Mouse (Mus musculus) G1E (cell line): ENCODE data around the gene Dchs2. TPM values are rescaled to one million over a fixed set of nuclear protein-coding genes. Genes with fewer than 3 reads are reported as not detected.

Experiments
- ATAC-seq: 2 replicates; pipeline ENCODE4 v1.8.0; 2016; ENCODE audit warnings: mild to moderate bottlenecking; ENCODE audit not compliant: insufficient number of reproducible peaks, poor library complexity, low FRiP score, severe bottlenecking; ENCODE audit errors: extremely low read depth
- DNase-seq: peaks from one replicate; pipeline ENCODE4 v3.0.0; 2012; ENCODE audit warnings: low spot score
- H3K27me3 ChIP-seq: 2 replicates; pipeline ENCODE4 v1.6.1; 2012; ENCODE audit warnings: mild to moderate bottlenecking, low read length, inconsistent platforms; ENCODE audit not compliant: insufficient read depth
- H3K36me3 ChIP-seq: replicated peaks from 2 replicates; pipeline ENCODE3; 2012; ENCODE audit warnings: mild to moderate bottlenecking, inconsistent platforms
- H3K4me1 ChIP-seq: 2 replicates; pipeline ENCODE4 v1.6.1; 2012; ENCODE audit warnings: low read depth, low read length, inconsistent platforms, mixed read lengths; ENCODE audit not compliant: insufficient read depth
- H3K4me3 ChIP-seq: 2 replicates; pipeline ENCODE4 v1.5.1; 2012; ENCODE audit warnings: low read depth, mild to moderate bottlenecking, inconsistent platforms, low read length, moderate library complexity, mixed read lengths
- H3K9me3 ChIP-seq: replicated peaks from 2 replicates; pipeline ENCODE4 v1.6.1; 2012; ENCODE audit warnings: inconsistent platforms
- CTCF ChIP-seq: IDR thresholded peaks from 2 replicates; pipeline ENCODE4 v1.5.1; 2012; ENCODE audit warnings: low read depth, low read length, inconsistent platforms, mixed read lengths
- GATA1 ChIP-seq: IDR thresholded peaks from 2 replicates; pipeline ENCODE4 v1.6.1; 2012; ENCODE audit warnings: borderline replicate concordance, low read length, inconsistent platforms, mixed read lengths
- GATA2 ChIP-seq: IDR thresholded peaks from 2 replicates; pipeline ENCODE4 v1.6.1; 2012; ENCODE audit warnings: low read depth, low read length, inconsistent platforms, borderline replicate concordance
- POLR2AphosphoS5 ChIP-seq: IDR thresholded peaks from 2 replicates; pipeline ENCODE4 v1.6.1; 2012; ENCODE audit warnings: low read depth, low read length, inconsistent platforms; ENCODE audit not compliant: insufficient replicate concordance
- TAL1 ChIP-seq: conservative IDR thresholded peaks from 2 replicates; pipeline ENCODE4 v1.6.1; 2012; ENCODE audit warnings: low read depth, low read length, inconsistent platforms, mixed read lengths
- polyA plus RNA-seq: library from polyadenylated mRNA; stranded (reverse); fragments of >175 nt; gene quantifications from 2 replicates; pipeline ENCODE4 v1.2.3, GENCODE M21; 2012
- total RNA-seq, 2 experiments: library from RNA; stranded (forward) in 1 of 2; stranded (reverse) in 1 of 2; fragments of 200-1000 nt in 1 of 2; fragments of >200 nt in 1 of 2; fragmentation: Nextera tagmentation in 1 of 2; gene quantifications; 2 replicates each; pipeline ENCODE4 v1.2.3; 2014 to 2017

The Dchs2 gene
- total and polyA plus RNA-seq, 3 experiments, result 0.05 TPM; not detected in 2

DNA sequence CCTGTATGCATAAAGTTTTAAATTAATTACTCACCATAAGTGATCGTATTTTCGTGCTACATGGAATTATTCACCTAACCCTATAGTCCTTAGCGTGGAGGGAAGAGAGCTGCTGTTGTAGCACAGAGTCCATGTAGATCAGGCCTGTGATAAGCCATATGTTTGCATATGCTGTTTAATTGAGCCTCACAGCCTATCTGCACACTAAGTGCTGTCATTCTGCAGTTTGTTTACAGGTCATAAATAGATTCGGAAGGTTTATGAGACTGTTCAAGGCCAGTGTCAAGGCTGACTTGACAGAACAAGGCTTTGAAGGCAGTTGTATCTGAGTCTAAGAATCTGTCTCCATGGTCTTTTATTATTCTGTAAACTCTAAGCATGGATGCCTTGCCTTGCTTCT lies 138.3 kb downstream of the Dchs2 start:
- no peak for ATAC-seq
- Histone ChIP-seq H3K36me3 (no peaks in the 10 kb centered on the region), H3K9me3 (no peaks in the 10 kb centered on the region), H3K4me3 (no peak overlapping the region), H3K4me1 (no peaks in the 10 kb centered on the region), H3K27me3 (no peaks in the 10 kb centered on the region)
- TF ChIP-seq TAL1 (no peak), GATA1 (no peak), GATA2 (no peak), CTCF (no peak), POLR2AphosphoS5 (no peak)
- no peak for DNase-seq

DNA sequence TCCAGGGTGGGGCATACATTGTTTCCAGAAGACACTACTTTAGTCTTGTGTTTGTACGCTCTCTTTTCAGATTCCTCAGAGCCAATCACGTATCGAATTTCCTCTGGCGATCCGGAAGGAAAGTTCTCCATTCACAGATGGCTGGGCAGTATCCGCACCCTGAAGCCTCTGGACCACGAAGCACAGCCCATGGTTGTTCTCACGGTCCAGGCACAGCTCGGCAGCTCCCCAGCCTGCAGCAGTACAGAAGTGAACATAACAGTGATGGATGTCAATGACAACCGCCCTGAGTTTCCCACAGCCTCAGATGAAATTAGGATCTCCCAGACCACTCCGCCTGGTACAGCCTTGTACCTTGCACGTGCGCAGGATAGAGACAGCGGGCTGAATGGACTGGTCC lies 142.5 kb downstream of the Dchs2 start:
- Histone ChIP-seq H3K9me3 (no peaks in the 10 kb centered on the region), H3K4me1 (no peaks in the 10 kb centered on the region), H3K4me3 (no peak overlapping the region), H3K36me3 (no peaks in the 10 kb centered on the region), H3K27me3 (no peaks in the 10 kb centered on the region)
- TF ChIP-seq CTCF (no peak), POLR2AphosphoS5 (no peak), TAL1 (no peak), GATA1 (no peak), GATA2 (no peak)
- DNase-seq, result no peak
- ATAC-seq, result no peak

DNA sequence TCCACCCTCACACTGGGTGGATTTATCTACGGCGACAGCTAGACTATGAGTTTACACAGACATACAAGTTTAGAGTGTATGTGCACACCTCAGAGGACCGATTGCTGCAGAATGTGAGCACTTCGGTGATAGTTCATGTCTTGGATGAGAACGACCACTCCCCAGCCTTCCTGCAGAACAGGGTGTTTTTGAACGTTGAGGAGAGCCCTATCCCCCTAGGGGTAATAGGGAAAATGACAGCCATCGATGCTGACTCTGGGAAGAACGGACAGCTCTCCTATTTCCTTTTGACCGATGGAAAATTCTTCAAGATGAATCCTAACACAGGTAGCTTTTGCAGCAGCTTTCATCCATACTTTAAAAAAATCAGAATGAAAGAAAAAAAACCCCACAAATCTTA lies 143.2 kb downstream of the Dchs2 start:
- no peaks in the 10 kb centered on the region for H3K4me1 ChIP-seq
- DNase-seq (no peak), ATAC-seq (no peak)
- TF ChIP-seq POLR2AphosphoS5 (no peak), GATA1 (no peak), GATA2 (no peak)
- H3K9me3 ChIP-seq, result no peaks in the 10 kb centered on the region
- no peaks in the 10 kb centered on the region for H3K36me3 ChIP-seq
- no peaks in the 10 kb centered on the region for H3K27me3 ChIP-seq
- no peak overlapping the region for H3K4me3 ChIP-seq

- Histone ChIP-seq H3K4me3 (no peak overlapping the region), H3K27me3 (no peaks in the 10 kb centered on the region), H3K4me1 (no peaks in the 10 kb centered on the region), H3K9me3 (no peaks in the 10 kb centered on the region), H3K36me3 (no peaks in the 10 kb centered on the region)
- no peak for TF ChIP-seq POLR2AphosphoS5
- TF ChIP-seq GATA2, result no peak
- TF ChIP-seq CTCF, result peak; percentile 20; the same call in 1 of the 2 replicates
- DNase-seq (no peak), ATAC-seq (no peak)
Measured at GRCm38 (mm10) chr3:83273555-83274244, 146.0 kb downstream of the Dchs2 start.

DNA sequence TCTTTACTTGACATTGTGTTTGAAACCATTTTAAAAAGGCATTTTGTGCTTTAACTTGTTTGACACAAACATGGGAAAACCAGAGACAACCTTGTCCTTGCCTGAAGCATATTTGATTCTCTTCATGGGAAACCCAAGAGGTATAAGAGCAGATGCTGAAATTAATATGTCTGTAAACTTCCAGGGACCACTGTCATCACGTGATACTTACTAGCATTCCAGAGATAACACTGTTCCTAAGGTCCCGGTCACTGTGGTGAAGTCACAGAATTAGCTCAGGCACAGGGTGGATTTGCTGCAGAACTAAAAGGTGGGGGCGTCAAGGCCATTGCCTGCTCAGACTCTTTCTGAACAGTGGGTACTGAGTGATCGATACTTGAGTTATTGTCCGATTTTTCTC lies 148.0 kb downstream of the Dchs2 start:
- no peaks in the 10 kb centered on the region for H3K27me3 ChIP-seq
- TF ChIP-seq POLR2AphosphoS5 (no peak), GATA2 (no peak), TAL1 (no peak), GATA1 (no peak), CTCF (no peak)
- H3K4me1 ChIP-seq, result no peaks in the 10 kb centered on the region
- H3K9me3 ChIP-seq, result no peaks in the 10 kb centered on the region
- ATAC-seq, result no peak
- H3K4me3 ChIP-seq, result no peak overlapping the region
- H3K36me3 ChIP-seq, result no peaks in the 10 kb centered on the region
- DNase-seq, result no peak

GRCm38 (mm10) chr3:83283882-83284281 lies 156.1 kb downstream of the Dchs2 start:
- Histone ChIP-seq H3K4me3 (no peak overlapping the region), H3K4me1 (no peaks in the 10 kb centered on the region), H3K9me3 (no peaks in the 10 kb centered on the region; the same call in 1 of the 2 replicates), H3K27me3 (no peaks in the 10 kb centered on the region), H3K36me3 (no peaks in the 10 kb centered on the region)
- no peak for TF ChIP-seq POLR2AphosphoS5
- TF ChIP-seq CTCF, result no peak
- TF ChIP-seq TAL1, result no peak
- TF ChIP-seq GATA2, result no peak
- TF ChIP-seq GATA1, result no peak
- ATAC-seq, result no peak
- no peak for DNase-seq
